Mouse (Mus musculus) midbrain, embryonic 16.5 days (tissue): Measurements from ENCODE around the gene Rec8. TPM values are rescaled to one million over a fixed set of nuclear protein-coding genes. Genes with fewer than 3 reads are reported as not detected.

ENCODE experiments used
- ATAC-seq: fragments of 200-750 bp; cut with Nextera tagmentation; 2 replicates; pipeline ENCODE4 v1.8.0; 2017; ENCODE audit warnings: moderate TSS enrichment
- H3K27ac ChIP-seq: fragments of 300-500 bp; sonication (generic); 2 replicates; pipeline ENCODE4 v1.5.1; 2014; ENCODE audit warnings: mild to moderate bottlenecking, low read length, mixed read lengths
- H3K27me3 ChIP-seq: fragments of 300-500 bp; sonication (generic); 2 replicates; pipeline ENCODE4 v1.6.1; 2014; ENCODE audit warnings: low read depth, low read length, mixed read lengths; ENCODE audit not compliant: control insufficient read depth, insufficient read depth
- H3K36me3 ChIP-seq: fragments of 300-500 bp; sonication (generic); 2 replicates; pipeline ENCODE4 v1.6.1; 2014; ENCODE audit warnings: mild to moderate bottlenecking, low read length, moderate library complexity, mixed read lengths; ENCODE audit not compliant: control insufficient read depth, insufficient read depth
- H3K4me1 ChIP-seq: fragments of 300-500 bp; sonication (generic); 2 replicates; pipeline ENCODE4 v1.6.1; 2014; ENCODE audit warnings: mild to moderate bottlenecking, low read length, mixed read lengths; ENCODE audit not compliant: control insufficient read depth, insufficient read depth
- H3K4me2 ChIP-seq: fragments of 300-500 bp; sonication (generic); 2 replicates; pipeline ENCODE4 v1.6.1; 2014; ENCODE audit warnings: mild to moderate bottlenecking, low read length, mixed read lengths
- H3K4me3 ChIP-seq: fragments of 300-500 bp; sonication (generic); 2 replicates; pipeline ENCODE4 v1.5.1; 2014; ENCODE audit warnings: low read depth, mild to moderate bottlenecking, low read length, moderate library complexity, mixed read lengths
- H3K9ac ChIP-seq: fragments of 300-500 bp; sonication (generic); 2 replicates; pipeline ENCODE4 v1.6.1; 2014; ENCODE audit warnings: low read depth, low read length, mixed read lengths
- H3K9me3 ChIP-seq: fragments of 300-500 bp; sonication (generic); replicated peaks from 2 replicates; pipeline ENCODE4 v1.6.1; 2014; ENCODE audit warnings: mild to moderate bottlenecking, low read length, mixed read lengths; ENCODE audit not compliant: control insufficient read depth, poor library complexity, severe bottlenecking
- WGBS: fragments of 180-500 bp; shearing (Covaris S2); extraction: QIAGEN DNeasy Blood & Tissue Kit; methylation state at CpG from one replicate; pipeline ENCODE4 v1.1.7; 2014; 5-methylcytosine and 5-hydroxymethylcytosine counted together
- polyA plus RNA-seq: library from polyadenylated mRNA; unstranded; fragments of >200 nt; fragmentation: Nextera tagmentation; extraction: Ambion mirVana; gene quantifications from 2 replicates; pipeline ENCODE4 v1.2.1, GENCODE M21; 2015

Gene Rec8
- polyA plus RNA-seq, 1 experiment from 2014 or later, result 8.4 TPM

GRCm38 (mm10) chr14:55660636-55661035 lies 42.8 kb downstream of the Rec8 start:
- Histone ChIP-seq H3K27ac (no peak overlapping the region), H3K4me1 (peaks cover 10% of the 10 kb centered on the region), H3K4me3 (peak overlapping the region; percentile 52), H3K4me2 (peak overlapping the region; percentile 67), H3K9ac (no peak overlapping the region), H3K27me3 (no peaks in the 10 kb centered on the region), H3K36me3 (peaks cover 14% of the 10 kb centered on the region), H3K9me3 (no peaks in the 10 kb centered on the region)
- peak; percentile 37; the same call in 1 of the 2 replicates for ATAC-seq
- WGBS, result 30% methylated on average over 2 of the region's 2 CpGs

- peak; percentile 81 for ATAC-seq
- H3K4me1 ChIP-seq, result peaks cover 19% of the 10 kb centered on the region
- peak overlapping the region; percentile 90 for H3K27ac ChIP-seq
- H3K4me2 ChIP-seq, result peak overlapping the region; percentile 83
- H3K27me3 ChIP-seq, result no peaks in the 10 kb centered on the region
- WGBS, result 0% methylated on average over 12 of the region's 12 CpGs
- H3K9ac ChIP-seq, result peak overlapping the region; percentile 85
- H3K4me3 ChIP-seq, result peak overlapping the region; percentile 85
- H3K36me3 ChIP-seq, result peaks cover 5% of the 10 kb centered on the region; the same call in 1 of the 2 replicates
- H3K9me3 ChIP-seq, result no peaks in the 10 kb centered on the region
Observed at GRCm38 (mm10) chr14:55671486-55671832, 53.6 kb downstream of the Rec8 start.

- peak within 1 kb of the TSS; percentile 85 for H3K4me2 ChIP-seq
- H3K27me3 ChIP-seq, result no peaks in the 10 kb centered on the region
- peaks cover 19% of the 10 kb centered on the region for H3K4me1 ChIP-seq
- peaks cover 8% of the 10 kb centered on the region for H3K36me3 ChIP-seq
- peak within 1 kb of the TSS; percentile 90 for H3K27ac ChIP-seq
- no peaks in the 10 kb centered on the region for H3K9me3 ChIP-seq
- H3K4me3 ChIP-seq, result peak within 1 kb of the TSS; percentile 85
- peak; percentile 98 for ATAC-seq
- peak within 1 kb of the TSS; percentile 85 for H3K9ac ChIP-seq
- WGBS, result 1% methylated on average over 38 of the region's 38 CpGs
Observed at GRCm38 (mm10) chr14:55671833-55672740, 54.2 kb downstream of the Rec8 start, which contains the start of the genes Gmpr2 and Nedd8. Gene Gmpr2 (plus strand): TSS chr14:55671941. Gene Nedd8 (minus strand): TSS chr14:55672124.

- H3K27me3 ChIP-seq, result no peaks in the 10 kb centered on the region
- H3K4me2 ChIP-seq, result peak overlapping the region; percentile 85
- H3K4me3 ChIP-seq, result peak overlapping the region; percentile 85
- peak overlapping the region; percentile 85; the same call in 1 of the 2 replicates for H3K9ac ChIP-seq
- ATAC-seq, result no peak
- H3K4me1 ChIP-seq, result peaks cover 19% of the 10 kb centered on the region
- WGBS, result 80% methylated on average over 7 of the region's 7 CpGs
- H3K9me3 ChIP-seq, result no peaks in the 10 kb centered on the region
- H3K36me3 ChIP-seq, result peaks cover 11% of the 10 kb centered on the region
- H3K27ac ChIP-seq, result peak overlapping the region; percentile 90; the same call in 1 of the 2 replicates
Observed at GRCm38 (mm10) chr14:55672741-55673060, 54.9 kb downstream of the Rec8 start.

Other genes starting within 250 kb of the Rec8 start
- 21.4 and 22.2 TPM in 2 replicates for gene Dhrs4, start 139.3 kb upstream of the Rec8 start, polyA plus RNA-seq
- gene Carmil3, start 127.4 kb upstream of the Rec8 start, polyA plus RNA-seq, result 34.5 and 37.7 TPM in 2 replicates
- gene Cpne6, start 107.6 kb upstream of the Rec8 start, polyA plus RNA-seq, result 2.2 and 3.4 TPM in 2 replicates
- 0.08 and 0.19 TPM in 2 replicates for gene Nrl, start 93.1 kb upstream of the Rec8 start, polyA plus RNA-seq
- gene Pck2, start 77.8 kb upstream of the Rec8 start, polyA plus RNA-seq, result 29.5 and 30.6 TPM in 2 replicates
- gene Dcaf11, start 58.0 kb upstream of the Rec8 start, polyA plus RNA-seq, result 134 and 137 TPM in 2 replicates
- gene A730061H03Rik, start 57.6 kb upstream of the Rec8 start, polyA plus RNA-seq, result 0.55 and 0.72 TPM in 2 replicates
- 0.22 TPM in 1 of 2 replicates, not detected in the other for gene Fitm1, start 42.4 kb upstream of the Rec8 start, polyA plus RNA-seq
- 238 and 262 TPM in 2 replicates for gene Psme1, start 39.9 kb upstream of the Rec8 start, polyA plus RNA-seq
- 31.6 and 46.9 TPM in 2 replicates for gene Emc9, start 32.7 kb upstream of the Rec8 start, polyA plus RNA-seq
- gene Psme2, start 26.9 kb upstream of the Rec8 start, polyA plus RNA-seq, result 174 and 183 TPM in 2 replicates
- gene Rnf31, start 26.3 kb upstream of the Rec8 start, polyA plus RNA-seq, result 24.6 and 27.2 TPM in 2 replicates
- gene Irf9, start 14.5 kb upstream of the Rec8 start, polyA plus RNA-seq, result 10.4 and 10.5 TPM in 2 replicates
- 116 and 123 TPM in 2 replicates for gene Ipo4, start 17.9 kb downstream of the Rec8 start, polyA plus RNA-seq
- gene Gm49378, start 19.9 kb downstream of the Rec8 start, polyA plus RNA-seq, result 2.1 and 2.4 TPM in 2 replicates
- 57.8 and 60.0 TPM in 2 replicates for gene Tm9sf1, start 25.8 kb downstream of the Rec8 start, polyA plus RNA-seq
- gene Tssk4, start 32.1 kb downstream of the Rec8 start, polyA plus RNA-seq, result 0.20 and 0.28 TPM in 2 replicates
- gene Mdp1, start 42.5 kb downstream of the Rec8 start, polyA plus RNA-seq, result 81.0 and 84.6 TPM in 2 replicates
- 52.5 and 52.7 TPM in 2 replicates for gene Gmpr2, start 53.9 kb downstream of the Rec8 start, polyA plus RNA-seq
- gene Nedd8, start 54.1 kb downstream of the Rec8 start, polyA plus RNA-seq, result 532 and 551 TPM in 2 replicates
- 22.5 and 25.8 TPM in 2 replicates for gene Tinf2, start 63.8 kb downstream of the Rec8 start, polyA plus RNA-seq
- 0.13 and 0.15 TPM in 2 replicates for gene Tgm1, start 95.9 kb downstream of the Rec8 start, polyA plus RNA-seq
- gene Rabggta, start 104.2 kb downstream of the Rec8 start, polyA plus RNA-seq, result 64.0 and 65.1 TPM in 2 replicates
- 72.3 and 75.3 TPM in 2 replicates for gene Dhrs1, start 127.7 kb downstream of the Rec8 start, polyA plus RNA-seq
- 25.9 and 28.0 TPM in 2 replicates for gene Nop9, start 127.7 kb downstream of the Rec8 start, polyA plus RNA-seq
- gene Cideb, start 140.4 kb downstream of the Rec8 start, polyA plus RNA-seq, result 0.21 and 0.26 TPM in 2 replicates
- 0.51 and 0.59 TPM in 2 replicates for gene Ltb4r2, start 143.4 kb downstream of the Rec8 start, polyA plus RNA-seq
- gene Ltb4r1, start 147.9 kb downstream of the Rec8 start, polyA plus RNA-seq, result 0.50 and 0.60 TPM in 2 replicates
- gene Adcy4, start 166.1 kb downstream of the Rec8 start, polyA plus RNA-seq, result 4.0 and 5.0 TPM in 2 replicates
- 1.6 and 1.7 TPM in 2 replicates for gene Ripk3, start 170.8 kb downstream of the Rec8 start, polyA plus RNA-seq
- 6.7 and 7.0 TPM in 2 replicates for gene Nfatc4, start 205.1 kb downstream of the Rec8 start, polyA plus RNA-seq
- gene Nynrin, start 236.0 kb downstream of the Rec8 start, polyA plus RNA-seq, result 11.0 and 11.9 TPM in 2 replicates